Mouse (Mus musculus) common myeloid progenitor, adult 5-6 weeks (primary cell): Measurements from ENCODE around the gene Foxf2. TPM values are rescaled to one million over a fixed set of nuclear protein-coding genes. Genes with fewer than 3 reads are reported as not detected.

Source experiments
- ATAC-seq: replicated peaks from 2 replicates; pipeline ENCODE4 v1.8.0; 2016; ENCODE audit warnings: low read depth, mild to moderate bottlenecking, moderate TSS enrichment, inconsistent platforms; ENCODE audit not compliant: poor library complexity, severe bottlenecking
- total RNA-seq: library from RNA; stranded (forward); fragments of 200-1000, 187-1606 nt; gene quantifications from 2 replicates; pipeline ENCODE4 v1.2.3, GENCODE M21; 2017

The Foxf2 gene
- not detected in 2 replicates for total RNA-seq

GRCm38 (mm10) chr13:31625333-31626101 lies at the start of gene Foxf2:
TSS of gene Foxf2 (plus strand) at chr13:31625816.
- ATAC-seq, result no peak

GRCm38 (mm10) chr13:31576696-31577095 lies 48.9 kb upstream of the Foxf2 start:
- no peak for ATAC-seq

GRCm38 (mm10) chr13:31577576-31577975 lies 48.0 kb upstream of the Foxf2 start:
- ATAC-seq, result no peak

GRCm38 (mm10) chr13:31578389-31578788 lies 47.2 kb upstream of the Foxf2 start:
- ATAC-seq, result no peak

GRCm38 (mm10) chr13:31579866-31580265 lies 45.8 kb upstream of the Foxf2 start:
- ATAC-seq, result no peak

GRCm38 (mm10) chr13:31587341-31587740 lies 38.3 kb upstream of the Foxf2 start:
- no peak for ATAC-seq

GRCm38 (mm10) chr13:31599576-31599975 lies 26.0 kb upstream of the Foxf2 start:
- no peak for ATAC-seq

- no peak for ATAC-seq
These were observed 21.7 kb upstream of the Foxf2 start for GRCm38 (mm10) chr13:31603964-31604363.

- no peak for ATAC-seq
These were observed 10.7 kb upstream of the Foxf2 start for GRCm38 (mm10) chr13:31614724-31615465.

- ATAC-seq, result no peak
These were observed 10.0 kb upstream of the Foxf2 start for GRCm38 (mm10) chr13:31615561-31616165.

GRCm38 (mm10) chr13:31618001-31618400 lies 7.6 kb upstream of the Foxf2 start:
- no peak for ATAC-seq

GRCm38 (mm10) chr13:31618416-31618815 lies 7.2 kb upstream of the Foxf2 start:
- ATAC-seq, result peak; percentile 57

- no peak for ATAC-seq
These were observed 6.5 kb upstream of the Foxf2 start for GRCm38 (mm10) chr13:31618919-31619655.

- no peak for ATAC-seq
These were observed 5.7 kb upstream of the Foxf2 start for GRCm38 (mm10) chr13:31619826-31620498.

- ATAC-seq, result no peak
These were observed 5.1 kb upstream of the Foxf2 start for GRCm38 (mm10) chr13:31620499-31620847.

GRCm38 (mm10) chr13:31620937-31621336 lies 4.7 kb upstream of the Foxf2 start:
- no peak for ATAC-seq

GRCm38 (mm10) chr13:31621741-31622140 lies 3.9 kb upstream of the Foxf2 start:
- ATAC-seq, result no peak

- ATAC-seq, result no peak
These were observed 3.2 kb upstream of the Foxf2 start for GRCm38 (mm10) chr13:31622371-31622770.

- no peak for ATAC-seq
These were observed 2.3 kb upstream of the Foxf2 start for GRCm38 (mm10) chr13:31623291-31623690.
